Mouse (Mus musculus): ENCODE data around the gene Fkbp11.

GRCm38 (mm10) chr15:98733370-98733769 is 5.4 kb upstream of the Fkbp11 start:
- no peak for TF ChIP-seq POLR2A (IDR thresholded peaks at IDR 0.05; ENCODE audit: low read depth, low read length)
- TF ChIP-seq CTCF (conservative IDR thresholded peaks at IDR 0.05; ENCODE audit: insufficient read depth, insufficient read length, low read depth, low read length), result no peak
